Comparison of ENCODE assay signal across 16 mouse cellular contexts in the genomic region with DNA sequence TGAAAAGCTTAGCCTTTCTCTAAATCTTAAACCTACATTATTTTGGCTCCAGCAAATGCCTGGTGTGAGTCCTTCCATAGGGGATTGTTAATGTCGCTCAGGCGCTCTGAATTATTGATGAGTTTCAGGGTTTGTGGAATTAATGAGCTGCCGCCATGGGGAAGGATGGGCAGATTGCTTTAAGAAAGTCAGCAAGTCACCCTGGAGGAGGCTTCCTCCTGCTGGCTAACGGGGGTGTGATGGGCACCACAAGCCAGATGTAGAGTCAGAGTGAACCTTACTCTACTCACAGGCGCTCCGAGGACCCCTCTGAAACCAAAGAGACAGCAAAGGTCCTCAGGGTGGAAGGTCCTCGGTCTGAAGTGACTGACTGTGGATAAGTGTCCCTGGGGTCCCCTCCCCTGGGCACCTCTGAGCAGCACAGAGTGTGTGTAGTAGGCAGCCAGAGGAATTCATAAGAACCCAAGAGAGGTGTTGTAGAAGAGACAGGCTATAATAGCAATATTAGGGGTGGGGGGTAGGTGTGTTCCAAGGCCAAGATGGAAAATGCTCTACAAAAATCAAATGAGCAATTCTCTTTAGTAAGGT.
DNase-seq lines count a peak whose midpoint lies in the region; ATAC-seq and TF ChIP-seq lines count a peak whose summit lies in the region.
"Had no signal": no experiment of that assay in that cellular context is flagged by ENCODE, and none has a peak within 500 bp of the region (broad histone marks: within the 10 kb centered on the region; RNA-seq: fewer than 3 reads in every experiment).

No protein-coding gene starts in this region.

- H3K27me3 ChIP-seq in hindbrain, embryonic 14.5 days (ENCODE audit: control insufficient read depth, insufficient read depth, low read length), result no peaks in the 10 kb centered on the region
- H3K27me3 ChIP-seq in midbrain, embryonic 16.5 days (ENCODE audit: control insufficient read depth, insufficient read depth, low read depth, low read length), result no peaks in the 10 kb centered on the region
- H3K27me3 ChIP-seq: intestine, embryonic 15.5 days had no signal

- intact Hi-C loops in gastrocnemius, postnatal 36 days (cut with DNase I), result no loop called here

- H3K36me3 ChIP-seq in hindbrain, embryonic 14.5 days (replicated peaks; ENCODE audit: control insufficient read depth, insufficient read depth), result 0 out of 2 replicates have a peak, but pooled peaks cover 4% of the 10 kb centered on the region
- no peaks in the 10 kb centered on the region for H3K36me3 ChIP-seq in midbrain, embryonic 16.5 days (ENCODE audit: control insufficient read depth, insufficient read depth, low read length)
- H3K36me3 ChIP-seq: intestine, embryonic 15.5 days; liver, embryonic 13.5 days had no signal

- no peak for TF ChIP-seq CTCF in brain, embryonic 14.5 days (IDR thresholded peaks at IDR 0.05; ENCODE audit: borderline replicate concordance, extremely low read depth, insufficient read depth, insufficient read length)

- ATAC-seq in hindbrain, embryonic 14.5 days (ENCODE audit: low FRiP score), result peak; percentile 31; the same call in 1 of the 2 replicates
- peak; percentile 59 for ATAC-seq in midbrain, embryonic 16.5 days
- ATAC-seq: intestine, embryonic 15.5 days had no signal

- no peak overlapping the region for H3K27ac ChIP-seq in hindbrain, embryonic 14.5 days
- peak overlapping the region; percentile 63 for H3K27ac ChIP-seq in midbrain, embryonic 16.5 days (ENCODE audit: low read length)
- H3K27ac ChIP-seq: intestine, embryonic 15.5 days; liver, embryonic 13.5 days; stomach, postnatal 0 days had no signal

- H3K4me2 ChIP-seq in hindbrain, embryonic 14.5 days (replicated peaks), result no peak overlapping the region
- H3K4me2 ChIP-seq in midbrain, embryonic 16.5 days (ENCODE audit: low read length), result no peak overlapping the region
- H3K4me2 ChIP-seq: heart, embryonic 11.5 days; intestine, embryonic 15.5 days; liver, embryonic 13.5 days had no signal

- no peaks in the 10 kb centered on the region for H3K9me3 ChIP-seq in hindbrain, embryonic 14.5 days (ENCODE audit: control insufficient read depth, low read length)
- no peaks in the 10 kb centered on the region for H3K9me3 ChIP-seq in midbrain, embryonic 16.5 days (replicated peaks; ENCODE audit: control insufficient read depth, low read length, poor library complexity, severe bottlenecking)
- H3K9me3 ChIP-seq: intestine, embryonic 15.5 days; liver, embryonic 13.5 days had no signal

- 30% methylated on average over 7 of the region's 7 CpGs for WGBS in hindbrain, embryonic 14.5 days
- WGBS in midbrain, embryonic 16.5 days, result 35% methylated on average over 7 of the region's 7 CpGs

- peaks cover 19% of the 10 kb centered on the region for H3K4me1 ChIP-seq in hindbrain, embryonic 14.5 days (replicated peaks; ENCODE audit: control insufficient read depth, insufficient read depth, low read length)
- H3K4me1 ChIP-seq in midbrain, embryonic 16.5 days (ENCODE audit: control insufficient read depth, insufficient read depth, low read length), result peaks cover 21% of the 10 kb centered on the region
- H3K4me1 ChIP-seq: liver, embryonic 13.5 days had no signal

- TF ChIP-seq POLR2A in brain, embryonic 14.5 days (IDR thresholded peaks at IDR 0.05; ENCODE audit: borderline replicate concordance, extremely low read depth, insufficient read depth, insufficient read length, poor library complexity, severe bottlenecking), result no peak

- peak; percentile 77 for DNase-seq in brain, embryonic 14.5 days (ENCODE audit: low read depth)
- peak; percentile 36 for DNase-seq in embryo, embryonic 10.5 days (ENCODE audit: low spot score)
- no peak for DNase-seq in hindbrain, embryonic 14.5 days (ENCODE audit: low spot score)
- no peak for DNase-seq in gastrocnemius, postnatal 36 days
- DNase-seq in cerebellum, postnatal 25 days, result no peak
- no peak for DNase-seq in heart, adult 8-10 months (ENCODE audit: low spot score)
- DNase-seq: cerebellum, postnatal 10 days; gastrocnemius, postnatal 25 days; liver, embryonic 13.5 days; right cerebral cortex, postnatal 25 days; thymus, postnatal 14 days had no signal

- no peak overlapping the region for H3K9ac ChIP-seq in hindbrain, embryonic 14.5 days
- no peak overlapping the region for H3K9ac ChIP-seq in midbrain, embryonic 16.5 days (ENCODE audit: low read depth, low read length)
- H3K9ac ChIP-seq: intestine, embryonic 15.5 days; liver, embryonic 13.5 days had no signal

- no peak overlapping the region for H3K4me3 ChIP-seq in hindbrain, embryonic 14.5 days (replicated peaks; ENCODE audit: low read length)
- H3K4me3 ChIP-seq in midbrain, embryonic 16.5 days (ENCODE audit: low read depth, low read length), result no peak overlapping the region
- H3K4me3 ChIP-seq: erythroblast, embryonic 14.5 days; intestine, embryonic 15.5 days; liver, embryonic 13.5 days had no signal

Comparison
In these comparisons a context has a peak if more than half of its experiments do, and no peak if none do; other contexts are left out.
1. DNase-seq: peak in brain, embryonic 14.5 days (single experiment) and embryo, embryonic 10.5 days (single experiment); none in hindbrain, embryonic 14.5 days (single experiment), gastrocnemius, postnatal 36 days (0 of 2), cerebellum, postnatal 25 days (0 of 2) and heart, adult 8-10 months (single experiment).